Mouse (Mus musculus): ENCODE results near the gene Srsf2. TPM values are rescaled to one million over a fixed set of nuclear protein-coding genes. Genes with fewer than 3 reads are reported as not detected.

Srsf2 gene
- polyA plus RNA-seq, 1 experiment from 2014 or later: 974 TPM

Other genes with a start within 250 kb of the Srsf2 start
- 1.2 and 1.3 TPM in 2 replicates for gene Rhbdf2, start 226.1 kb downstream of the Srsf2 start, polyA plus RNA-seq (2014; fragmentation: Nextera tagmentation; extraction: Ambion mirVana)
- gene Prcd, start 199.6 kb downstream of the Srsf2 start, polyA plus RNA-seq (2014; fragmentation: Nextera tagmentation; extraction: Ambion mirVana): 0.22 and 1.0 TPM in 2 replicates
- gene Cygb, start 198.8 kb downstream of the Srsf2 start, polyA plus RNA-seq (2014; fragmentation: Nextera tagmentation; extraction: Ambion mirVana): 1.7 and 2.1 TPM in 2 replicates
- gene St6galnac1, start 77.6 kb downstream of the Srsf2 start, polyA plus RNA-seq (2014; fragmentation: Nextera tagmentation; extraction: Ambion mirVana): not detected in 2 replicates
- gene Mxra7, start 25.0 kb downstream of the Srsf2 start, polyA plus RNA-seq (2014; fragmentation: Nextera tagmentation; extraction: Ambion mirVana): 27.4 and 31.6 TPM in 2 replicates
- gene Mettl23, start 9.8 kb downstream of the Srsf2 start, polyA plus RNA-seq (2014; fragmentation: Nextera tagmentation; extraction: Ambion mirVana): 72.5 and 76.2 TPM in 2 replicates
- 86.9 and 89.9 TPM in 2 replicates for gene Jmjd6, start 9.6 kb downstream of the Srsf2 start, polyA plus RNA-seq (2014; fragmentation: Nextera tagmentation; extraction: Ambion mirVana)
- gene Mfsd11, start 654 bp downstream of the Srsf2 start, polyA plus RNA-seq (2014; fragmentation: Nextera tagmentation; extraction: Ambion mirVana): 28.6 and 30.3 TPM in 2 replicates
- gene Mgat5b, start 65.8 kb upstream of the Srsf2 start, polyA plus RNA-seq (2014; fragmentation: Nextera tagmentation; extraction: Ambion mirVana): 5.1 and 6.5 TPM in 2 replicates

All from midbrain, embryonic 11.5 days (tissue).